Mouse (Mus musculus) megakaryocyte, embryonic 14.5 days (primary cell): ENCODE results near the gene Gm42417.

Experiments
- FLI1 ChIP-seq: IDR thresholded peaks from 2 replicates; pipeline ENCODE4 v1.6.1; 2012; ENCODE audit warnings: low read length, inconsistent platforms, mixed read lengths
- GATA1 ChIP-seq: IDR thresholded peaks from 3 replicates; pipeline ENCODE4 v1.6.1; 2012; ENCODE audit warnings: mixed read lengths, low read length, inconsistent platforms, borderline replicate concordance

- TF ChIP-seq GATA1 (no peak), FLI1 (no peak)
Measured at GRCm38 (mm10) chr1:36551904-36552303, 12.7 kb upstream of the Gm42417 start.
